Mouse (Mus musculus) limb, embryonic 13.5 days (tissue): Measurements from ENCODE around the gene Cmah. TPM values are rescaled to one million over a fixed set of nuclear protein-coding genes. Genes with fewer than 3 reads are reported as not detected.

Source experiments
- ATAC-seq: fragments of 200-750 bp; cut with Nextera tagmentation; 2 replicates; pipeline ENCODE4 v1.8.0; 2017; ENCODE audit warnings: low read depth, moderate number of reproducible peaks, moderate TSS enrichment; ENCODE audit not compliant: low FRiP score
- H3K27ac ChIP-seq: fragments of 300-500 bp; sonication (generic); 2 replicates; pipeline ENCODE4 v1.5.1; 2015; ENCODE audit warnings: inconsistent platforms, mild to moderate bottlenecking, moderate library complexity
- H3K27me3 ChIP-seq: fragments of 300-500 bp; sonication (generic); 2 replicates; pipeline ENCODE4 v1.6.1; 2015; ENCODE audit warnings: mild to moderate bottlenecking, inconsistent platforms
- H3K36me3 ChIP-seq: fragments of 300-500 bp; sonication (generic); 2 replicates; pipeline ENCODE4 v1.6.1; 2015; ENCODE audit warnings: inconsistent platforms, mild to moderate bottlenecking, moderate library complexity
- H3K4me1 ChIP-seq: fragments of 300-500 bp; sonication (generic); 2 replicates; pipeline ENCODE4 v1.6.1; 2015; ENCODE audit warnings: inconsistent platforms
- H3K4me2 ChIP-seq: fragments of 300-500 bp; sonication (generic); replicated peaks from 2 replicates; pipeline ENCODE4 v1.6.1; 2015; ENCODE audit warnings: inconsistent platforms, mild to moderate bottlenecking, moderate library complexity
- H3K4me3 ChIP-seq: fragments of 300-500 bp; sonication (generic); 2 replicates; pipeline ENCODE4 v1.5.1; 2015; ENCODE audit warnings: moderate library complexity, mild to moderate bottlenecking, inconsistent platforms
- H3K9ac ChIP-seq: fragments of 300-500 bp; sonication (generic); 2 replicates; pipeline ENCODE4 v1.6.1; 2015; ENCODE audit warnings: mild to moderate bottlenecking, inconsistent platforms
- H3K9me3 ChIP-seq: fragments of 300-500 bp; sonication (generic); 2 replicates; pipeline ENCODE4 v1.6.1; 2016; ENCODE audit warnings: inconsistent platforms
- WGBS: fragments of 180-500 bp; shearing (Covaris S2); methylation state at CpG from one replicate; pipeline ENCODE4 v1.1.7; 2015; 5-methylcytosine and 5-hydroxymethylcytosine counted together
- polyA plus RNA-seq: library from polyadenylated mRNA; unstranded; fragments of >200 nt; fragmentation: Nextera tagmentation; extraction: Ambion mirVana; gene quantifications from 2 replicates; pipeline ENCODE4 v1.2.1, GENCODE M21; 2015

Cmah gene
- polyA plus RNA-seq, 1 experiment from 2014 or later = 0.08 TPM

DNA sequence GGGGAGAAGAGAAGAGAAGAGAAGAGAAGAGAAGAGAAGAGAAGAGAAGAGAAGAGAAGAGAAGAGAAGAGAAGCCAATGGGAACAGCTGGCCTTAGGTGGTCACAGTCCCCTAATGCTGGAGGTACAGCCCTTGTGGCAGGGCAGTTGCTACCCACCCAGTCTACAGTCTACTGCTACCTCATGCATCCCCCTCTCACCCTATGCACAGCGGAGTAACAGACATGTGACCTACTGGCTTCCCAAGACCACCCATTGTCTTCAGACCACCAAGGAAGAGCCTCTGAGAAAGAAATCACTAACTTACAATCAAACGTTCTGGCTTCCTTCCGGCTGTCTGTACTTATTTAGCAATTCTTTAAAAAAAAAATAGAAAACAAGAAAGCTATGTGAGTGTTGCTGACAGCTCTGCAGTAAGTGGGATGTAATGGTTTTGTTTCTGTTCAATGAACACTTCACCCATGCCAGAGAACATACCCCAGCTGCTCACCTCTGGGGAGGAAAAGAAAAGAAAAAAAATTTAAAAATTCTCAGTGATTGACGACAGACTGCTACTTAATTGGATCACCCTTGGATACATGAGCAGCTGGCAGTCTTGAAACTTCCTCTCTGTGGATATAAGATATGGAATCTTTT is 196.5 kb downstream of the Cmah start:
- ATAC-seq = no peak
- Histone ChIP-seq H3K9me3 (no peaks in the 10 kb centered on the region), H3K4me1 (peaks cover 10% of the 10 kb centered on the region; the same call in 1 of the 2 replicates), H3K36me3 (no peaks in the 10 kb centered on the region), H3K9ac (no peak overlapping the region), H3K27me3 (no peaks in the 10 kb centered on the region), H3K27ac (no peak overlapping the region), H3K4me3 (no peak overlapping the region), H3K4me2 (no peak overlapping the region)
- 65% methylated on average over 4 of the region's 4 CpGs for WGBS

DNA sequence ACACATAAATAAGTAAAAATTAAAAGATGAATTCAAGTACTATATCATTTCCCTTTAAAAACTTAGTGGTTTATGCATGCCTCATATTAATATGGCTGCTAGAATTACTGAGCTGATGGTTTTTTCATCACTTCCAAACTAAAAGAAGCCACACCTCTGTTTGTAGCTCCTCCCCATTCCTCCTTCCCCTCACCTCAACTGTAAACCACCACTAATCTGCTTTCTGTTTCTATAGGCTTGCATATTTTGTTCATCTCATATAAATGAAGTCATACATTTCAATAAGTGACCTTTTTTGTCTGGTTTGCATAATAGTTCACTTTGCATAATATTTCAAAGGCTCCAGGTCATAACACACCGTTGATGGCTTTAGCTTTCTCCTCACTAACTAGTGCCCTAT is 197.3 kb downstream of the Cmah start:
- H3K27ac ChIP-seq = no peak overlapping the region
- no peak overlapping the region for H3K4me3 ChIP-seq
- H3K4me1 ChIP-seq = peaks cover 10% of the 10 kb centered on the region; the same call in 1 of the 2 replicates
- no peak overlapping the region for H3K9ac ChIP-seq
- H3K36me3 ChIP-seq = no peaks in the 10 kb centered on the region
- ATAC-seq = no peak
- no peak overlapping the region for H3K4me2 ChIP-seq
- no peaks in the 10 kb centered on the region for H3K9me3 ChIP-seq
- H3K27me3 ChIP-seq = no peaks in the 10 kb centered on the region
- WGBS = 77% methylated on average over 1 of the region's 1 CpGs

DNA sequence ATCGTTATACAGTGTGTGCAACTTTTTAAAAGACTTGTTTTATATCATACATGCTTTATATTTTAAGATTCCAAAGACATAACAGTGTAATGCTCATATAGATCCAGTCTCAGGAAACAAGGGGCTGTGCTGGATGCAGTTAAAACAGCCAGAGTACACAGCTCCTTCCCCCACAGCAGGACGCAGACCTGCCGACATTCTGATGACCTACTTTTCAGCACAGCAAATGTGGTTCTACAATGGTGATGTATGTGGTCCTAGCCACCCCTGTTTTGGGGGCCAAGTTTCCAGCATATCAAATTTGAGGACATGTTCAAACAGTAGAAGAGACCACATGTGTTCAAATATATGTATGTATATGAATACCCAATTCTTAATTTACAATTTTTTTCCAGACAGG is 198.3 kb downstream of the Cmah start:
- Histone ChIP-seq H3K36me3 (no peaks in the 10 kb centered on the region), H3K27ac (no peak overlapping the region), H3K4me3 (no peak overlapping the region), H3K27me3 (no peaks in the 10 kb centered on the region), H3K4me2 (no peak overlapping the region), H3K9ac (no peak overlapping the region), H3K4me1 (peaks cover 10% of the 10 kb centered on the region; the same call in 1 of the 2 replicates), H3K9me3 (no peaks in the 10 kb centered on the region)
- 56% methylated on average over 3 of the region's 3 CpGs for WGBS
- no peak for ATAC-seq

DNA sequence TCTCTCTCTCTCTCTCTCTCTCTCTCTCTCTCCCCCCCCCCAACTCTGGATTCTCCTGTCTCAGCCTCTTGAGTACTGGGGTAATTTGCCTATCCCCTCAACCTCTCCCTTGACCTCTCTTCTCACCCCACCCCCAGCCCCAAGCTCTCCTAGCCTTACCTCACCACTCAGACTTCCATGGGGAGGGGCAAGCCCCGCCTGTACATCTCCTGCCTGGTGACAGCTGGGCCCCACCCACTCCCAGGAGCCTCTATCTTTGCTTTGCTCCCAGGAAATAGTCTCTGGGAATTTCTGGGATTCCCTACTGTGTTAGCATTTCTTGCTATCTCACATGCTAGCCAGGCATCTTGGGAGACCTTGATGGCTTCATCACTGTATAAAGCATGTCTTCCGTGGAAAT is 199.7 kb downstream of the Cmah start:
- H3K9me3 ChIP-seq = no peaks in the 10 kb centered on the region
- H3K4me3 ChIP-seq = no peak overlapping the region
- H3K4me1 ChIP-seq = no peaks in the 10 kb centered on the region
- no peak overlapping the region for H3K27ac ChIP-seq
- WGBS = 72% methylated on average over 2 of the region's 2 CpGs
- ATAC-seq = no peak
- no peak overlapping the region for H3K4me2 ChIP-seq
- no peaks in the 10 kb centered on the region for H3K27me3 ChIP-seq
- H3K9ac ChIP-seq = no peak overlapping the region
- H3K36me3 ChIP-seq = no peaks in the 10 kb centered on the region

Other genes with a start within 250 kb of the Cmah start
- gene Carmil1, start 46.6 kb upstream of the Cmah start, polyA plus RNA-seq = 44.7 and 44.8 TPM in 2 replicates